Mouse (Mus musculus) midbrain, postnatal 0 days (tissue): ENCODE results near the gene B3gat3. TPM values are rescaled to one million over a fixed set of nuclear protein-coding genes. Genes with fewer than 3 reads are reported as not detected.

Source experiments
- ATAC-seq: fragments of 200-750 bp; cut with Nextera tagmentation; 2 replicates; pipeline ENCODE4 v1.8.0; 2017; ENCODE audit warnings: moderate number of reproducible peaks, mild to moderate bottlenecking, moderate TSS enrichment, moderate library complexity; ENCODE audit not compliant: low FRiP score
- DNase-seq: peaks from one replicate; pipeline ENCODE4 v3.0.0-alpha.2; 2015; ENCODE audit warnings: low spot score
- H3K27ac ChIP-seq: fragments of 300-500 bp; sonication (generic); 2 replicates; pipeline ENCODE4 v1.5.1; 2014; ENCODE audit warnings: low read depth, mild to moderate bottlenecking, low read length, mixed read lengths
- H3K27me3 ChIP-seq: fragments of 300-500 bp; sonication (generic); 2 replicates; pipeline ENCODE4 v1.6.1; 2014; ENCODE audit warnings: low read length, control low read depth, mixed read lengths; ENCODE audit not compliant: insufficient read depth
- H3K36me3 ChIP-seq: fragments of 300-500 bp; sonication (generic); 2 replicates; pipeline ENCODE4 v1.6.1; 2014; ENCODE audit warnings: low read length, control low read depth, mixed read lengths; ENCODE audit not compliant: insufficient read depth
- H3K4me1 ChIP-seq: fragments of 300-500 bp; sonication (generic); 2 replicates; pipeline ENCODE4 v1.6.1; 2014; ENCODE audit warnings: mild to moderate bottlenecking, control low read depth, antibody characterized with exemption, low read length, mixed read lengths; ENCODE audit not compliant: insufficient read depth
- H3K4me2 ChIP-seq: fragments of 300-500 bp; sonication (generic); 2 replicates; pipeline ENCODE4 v1.6.1; 2014; ENCODE audit warnings: low read depth, mild to moderate bottlenecking, low read length, mixed read lengths; ENCODE audit not compliant: poor library complexity, severe bottlenecking
- H3K4me3 ChIP-seq: fragments of 300-500 bp; sonication (generic); 2 replicates; pipeline ENCODE4 v1.5.1; 2014; ENCODE audit warnings: low read depth, mild to moderate bottlenecking, low read length, moderate library complexity
- H3K9ac ChIP-seq: fragments of 300-500 bp; sonication (generic); replicated peaks from 2 replicates; pipeline ENCODE4 v1.6.1; 2014; ENCODE audit warnings: mild to moderate bottlenecking, low read length, moderate library complexity, mixed read lengths; ENCODE audit not compliant: poor library complexity, severe bottlenecking
- H3K9me3 ChIP-seq: fragments of 300-500 bp; sonication (generic); 2 replicates; pipeline ENCODE4 v1.6.1; 2016; ENCODE audit warnings: low read length, control low read depth
- CTCF ChIP-seq: IDR thresholded peaks from 2 replicates; pipeline ENCODE4 v1.5.1; 2016; ENCODE audit warnings: antibody characterized with exemption, mild to moderate bottlenecking
- WGBS: fragments of 180-500 bp; shearing (Covaris S2); extraction: QIAGEN DNeasy Blood & Tissue Kit; methylation state at CpG from one replicate; pipeline ENCODE4 v1.1.7; 2014; 5-methylcytosine and 5-hydroxymethylcytosine counted together
- polyA plus RNA-seq: library from polyadenylated mRNA; unstranded; fragments of >200 nt; fragmentation: Nextera tagmentation; extraction: Ambion mirVana; gene quantifications from 2 replicates; pipeline ENCODE4 v1.2.1, GENCODE M21; 2015
- total RNA-seq: library from RNA; depleted of rRNA; stranded (reverse); fragments of >200 nt; gene quantifications from 2 replicates; pipeline ENCODE4 v1.2.3, GENCODE M21; 2014

B3gat3 gene
- total and polyA plus RNA-seq, 2 experiments from 2014 or later, result 95.5 to 111 TPM

DNA sequence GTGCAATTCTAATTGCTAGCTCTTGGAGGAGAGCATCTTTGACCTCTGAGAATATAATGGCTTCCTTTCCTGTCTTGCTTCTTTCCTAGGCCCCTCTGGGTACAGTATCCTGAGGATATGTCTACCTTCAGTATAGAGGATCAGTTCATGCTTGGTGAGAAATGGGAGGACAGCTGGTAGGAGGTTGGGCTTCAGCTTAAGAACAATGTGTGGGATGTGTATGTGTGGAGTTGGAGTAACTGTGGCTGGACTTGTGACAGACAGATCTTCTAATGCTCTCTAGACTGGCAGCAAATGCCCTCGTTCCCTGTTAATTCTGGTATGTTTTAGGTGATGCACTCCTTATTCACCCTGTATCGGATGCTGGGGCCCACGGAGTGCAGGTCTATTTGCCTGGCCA lies 6.0 kb upstream of the B3gat3 start:
- H3K9me3 ChIP-seq, result no peaks in the 10 kb centered on the region
- ATAC-seq, result no peak
- 96% methylated on average over 3 of the region's 3 CpGs for WGBS

DNA sequence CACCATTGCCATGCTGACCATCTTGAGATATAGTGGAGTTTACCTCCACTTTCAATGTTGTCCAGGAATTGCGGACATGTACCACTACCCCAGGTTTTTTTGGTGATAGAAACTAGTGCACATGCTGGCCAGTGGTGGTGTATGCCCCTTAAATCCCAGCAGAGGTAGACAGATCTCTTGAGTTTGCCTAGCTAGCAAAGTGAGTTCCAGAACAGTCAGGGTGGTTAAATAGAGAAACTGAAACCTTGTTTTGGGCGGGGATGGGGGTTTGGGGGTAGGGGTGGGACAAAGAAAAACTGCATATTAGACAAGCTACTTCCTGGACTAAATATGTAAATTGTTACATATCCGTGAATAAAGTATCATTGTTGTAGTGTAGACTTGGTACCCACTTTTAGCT lies 1.2 kb upstream of the B3gat3 start:
- Histone ChIP-seq H3K27ac (no peak overlapping the region), H3K27me3 (no peaks in the 10 kb centered on the region), H3K4me1 (peaks cover 5% of the 10 kb centered on the region; the same call in 1 of the 2 replicates), H3K4me3 (no peak overlapping the region), H3K36me3 (peaks cover 23% of the 10 kb centered on the region), H3K4me2 (no peak overlapping the region), H3K9ac (no peak overlapping the region), H3K9me3 (no peaks in the 10 kb centered on the region)
- no peak for TF ChIP-seq CTCF
- DNase-seq (no peak), ATAC-seq (no peak)
- WGBS, result 93% methylated on average over 3 of the region's 3 CpGs

More for the DNA sequence above, 6.0 kb upstream of the B3gat3 start:
- Histone ChIP-seq H3K4me3 (no peak overlapping the region), H3K9ac (no peak overlapping the region), H3K36me3 (peaks cover 67% of the 10 kb centered on the region), H3K4me1 (no peaks in the 10 kb centered on the region), H3K27me3 (no peaks in the 10 kb centered on the region), H3K4me2 (no peak overlapping the region), H3K27ac (no peak overlapping the region)
- no peak for TF ChIP-seq CTCF
- no peak for DNase-seq

DNA sequence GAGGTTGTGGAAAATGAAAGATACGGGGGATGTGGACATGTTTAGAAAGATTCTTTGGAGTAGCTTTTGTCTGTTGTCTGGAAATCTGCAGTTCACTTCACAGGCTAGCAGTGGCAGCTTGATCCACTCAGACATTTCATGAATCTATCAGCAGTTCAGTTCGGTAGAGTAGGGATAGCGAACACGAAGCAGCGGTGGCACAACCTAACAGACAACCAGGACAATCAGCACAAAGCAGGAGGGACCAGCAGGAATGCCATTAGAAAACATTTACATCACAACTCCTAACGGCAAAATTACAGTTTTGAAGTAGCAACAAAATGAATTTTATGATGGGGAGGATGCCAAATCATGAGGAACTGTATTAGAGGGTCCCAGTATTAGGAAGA lies 496 bp upstream of the B3gat3 start:
- DNase-seq (no peak), ATAC-seq (no peak)
- Histone ChIP-seq H3K4me3 (peak overlapping the region; percentile 85), H3K4me2 (peak overlapping the region; percentile 86), H3K27ac (peak overlapping the region; percentile 78), H3K4me1 (peaks cover 5% of the 10 kb centered on the region; the same call in 1 of the 2 replicates), H3K36me3 (peaks cover 17% of the 10 kb centered on the region), H3K9ac (no peak overlapping the region), H3K9me3 (no peaks in the 10 kb centered on the region), H3K27me3 (no peaks in the 10 kb centered on the region)
- WGBS, result 62% methylated on average over 6 of the region's 6 CpGs
- no peak for TF ChIP-seq CTCF

DNA sequence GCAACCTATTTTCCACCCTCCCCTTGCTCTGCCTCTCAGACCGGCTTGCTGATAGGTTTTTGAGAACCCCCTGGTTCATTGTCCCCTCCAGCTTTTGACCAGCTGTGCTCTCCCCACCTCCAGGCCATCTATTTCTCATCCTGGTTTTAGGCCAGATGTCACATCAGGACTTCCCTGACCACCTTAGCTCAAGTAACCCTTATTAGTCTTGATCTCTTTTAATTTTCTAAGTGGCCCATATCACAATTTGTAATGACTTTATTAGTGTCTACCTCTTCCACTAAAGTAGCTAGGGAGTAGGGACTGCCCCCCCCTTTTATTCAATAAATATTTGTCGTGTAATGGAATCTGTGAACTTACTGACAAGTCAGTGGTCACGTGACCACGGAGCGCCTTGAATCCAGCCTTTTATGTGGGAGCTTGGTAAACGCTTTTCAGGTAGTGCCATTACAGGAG lies 690 bp downstream of the B3gat3 start:
- Histone ChIP-seq H3K36me3 (peaks cover 12% of the 10 kb centered on the region), H3K27ac (peak overlapping the region; percentile 78), H3K4me2 (peak overlapping the region; percentile 86), H3K9ac (peak overlapping the region; percentile 84), H3K9me3 (no peaks in the 10 kb centered on the region), H3K27me3 (no peaks in the 10 kb centered on the region), H3K4me1 (peaks cover 5% of the 10 kb centered on the region; the same call in 1 of the 2 replicates), H3K4me3 (peak overlapping the region; percentile 85)
- WGBS, result under 1% methylated on average over 6 of the region's 6 CpGs
- DNase-seq (peak; percentile 56), ATAC-seq (peak; percentile 53)
- TF ChIP-seq CTCF, result no peak

DNA sequence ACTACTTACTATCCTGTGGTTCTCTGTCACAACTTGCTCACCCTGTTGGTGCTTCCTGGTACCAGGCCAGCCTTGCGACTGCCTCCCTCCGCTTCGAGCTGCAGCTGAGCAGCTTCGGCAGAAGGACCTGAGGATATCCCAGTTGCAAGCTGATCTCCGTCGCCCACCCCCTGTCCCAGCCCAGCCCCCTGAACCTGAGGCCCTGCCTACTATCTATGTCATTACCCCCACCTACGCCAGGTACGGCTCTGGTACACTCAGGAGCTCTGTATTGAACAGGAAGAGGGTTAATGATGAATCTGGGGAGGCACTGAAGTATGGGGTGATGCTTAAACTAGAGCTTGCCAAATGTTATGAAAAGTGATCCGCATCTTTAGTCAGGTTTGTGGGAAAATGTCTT lies 1.6 kb downstream of the B3gat3 start:
- ATAC-seq, result no peak
- no peak for DNase-seq
- Histone ChIP-seq H3K9me3 (no peaks in the 10 kb centered on the region), H3K4me3 (no peak overlapping the region), H3K4me2 (peak overlapping the region; percentile 86; the same call in 1 of the 2 replicates), H3K9ac (no peak overlapping the region), H3K27ac (no peak overlapping the region), H3K4me1 (peaks cover 5% of the 10 kb centered on the region; the same call in 1 of the 2 replicates), H3K36me3 (peaks cover 14% of the 10 kb centered on the region), H3K27me3 (no peaks in the 10 kb centered on the region)
- TF ChIP-seq CTCF, result no peak
- 83% methylated on average over 9 of the region's 9 CpGs for WGBS

DNA sequence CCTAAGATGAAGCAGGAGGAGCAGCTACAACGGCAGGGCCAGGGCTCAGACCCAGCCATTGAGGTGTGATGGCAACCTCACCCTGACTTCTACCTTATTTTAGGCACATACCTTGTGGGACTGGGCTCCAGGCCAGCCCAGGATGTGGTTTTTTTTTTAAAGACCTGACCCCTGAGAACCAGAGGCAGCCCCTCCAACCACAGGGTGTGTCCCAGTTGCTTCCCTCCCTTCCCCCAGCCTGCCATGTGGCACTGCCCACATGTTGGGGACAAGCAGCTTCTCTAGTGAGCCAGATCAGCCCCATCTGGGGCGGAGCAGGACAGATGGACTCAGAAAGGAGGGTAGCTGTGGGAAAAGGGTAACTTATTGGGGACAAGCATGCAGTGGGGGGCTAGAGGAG lies 6.6 kb downstream of the B3gat3 start:
- H3K9me3 ChIP-seq, result no peaks in the 10 kb centered on the region
- 96% methylated on average over 2 of the region's 2 CpGs for WGBS
- no peak for DNase-seq
- no peak overlapping the region for H3K27ac ChIP-seq
- H3K4me3 ChIP-seq, result no peak overlapping the region
- peaks cover 21% of the 10 kb centered on the region for H3K36me3 ChIP-seq
- ATAC-seq, result no peak
- H3K4me2 ChIP-seq, result no peak overlapping the region
- no peaks in the 10 kb centered on the region for H3K4me1 ChIP-seq
- H3K27me3 ChIP-seq, result no peaks in the 10 kb centered on the region
- H3K9ac ChIP-seq, result no peak overlapping the region
- no peak for TF ChIP-seq CTCF
